Mouse (Mus musculus): ENCODE data around the gene Fam135a. TPM values are rescaled to one million over a fixed set of nuclear protein-coding genes. Genes with fewer than 3 reads are reported as not detected.

Fam135a gene
- polyA plus RNA-seq, 1 experiment from 2014 or later: 31.4 TPM

GRCm38 (mm10) chr1:24010821-24011220 is 89.3 kb downstream of the Fam135a start:
- DNase-seq (no peak), ATAC-seq (ENCODE audit: insufficient read depth) (no peak)
- peaks cover 19% of the 10 kb centered on the region for H3K36me3 ChIP-seq (ENCODE audit: insufficient read depth)
- no peak overlapping the region for H3K4me3 ChIP-seq (ENCODE audit: low read depth, low read length)
- H3K27me3 ChIP-seq (ENCODE audit: insufficient read depth, low read length): no peaks in the 10 kb centered on the region
- no peaks in the 10 kb centered on the region for H3K9me3 ChIP-seq (ENCODE audit: low read depth, low read length)
- 84% methylated on average over 6 of the region's 6 CpGs for WGBS
- no peak overlapping the region for H3K4me2 ChIP-seq
- no peaks in the 10 kb centered on the region for H3K4me1 ChIP-seq (ENCODE audit: insufficient read depth)
- TF ChIP-seq CTCF (IDR thresholded peaks at IDR 0.05; ENCODE audit: low read depth): no peak
- H3K9ac ChIP-seq: no peak overlapping the region
- H3K27ac ChIP-seq (ENCODE audit: low read depth): no peak overlapping the region

GRCm38 (mm10) chr1:24010016-24010415 is 90.1 kb downstream of the Fam135a start:
- ATAC-seq (ENCODE audit: insufficient read depth): no peak
- no peak for DNase-seq
- Histone ChIP-seq H3K4me2 (no peak overlapping the region), H3K27ac (ENCODE audit: low read depth) (no peak overlapping the region), H3K4me3 (ENCODE audit: low read depth, low read length) (no peak overlapping the region), H3K9ac (no peak overlapping the region), H3K36me3 (ENCODE audit: insufficient read depth) (peaks cover 19% of the 10 kb centered on the region), H3K27me3 (ENCODE audit: insufficient read depth, low read length) (no peaks in the 10 kb centered on the region), H3K4me1 (ENCODE audit: insufficient read depth) (no peaks in the 10 kb centered on the region), H3K9me3 (ENCODE audit: low read depth, low read length) (no peaks in the 10 kb centered on the region)
- 91% methylated on average over 6 of the region's 6 CpGs for WGBS
- no peak for TF ChIP-seq CTCF (IDR thresholded peaks at IDR 0.05; ENCODE audit: low read depth)

GRCm38 (mm10) chr1:24007621-24008020 is 92.5 kb downstream of the Fam135a start:
- ATAC-seq (ENCODE audit: insufficient read depth): no peak
- no peak for DNase-seq
- Histone ChIP-seq H3K9ac (no peak overlapping the region), H3K4me2 (no peak overlapping the region), H3K9me3 (ENCODE audit: low read depth, low read length) (no peaks in the 10 kb centered on the region), H3K36me3 (ENCODE audit: insufficient read depth) (peaks cover 11% of the 10 kb centered on the region), H3K27me3 (ENCODE audit: insufficient read depth, low read length) (no peaks in the 10 kb centered on the region), H3K4me1 (ENCODE audit: insufficient read depth) (no peaks in the 10 kb centered on the region), H3K4me3 (ENCODE audit: low read depth, low read length) (no peak overlapping the region), H3K27ac (ENCODE audit: low read depth) (no peak overlapping the region)
- no peak for TF ChIP-seq CTCF (IDR thresholded peaks at IDR 0.05; ENCODE audit: low read depth)
- 80% methylated on average over 8 of the region's 8 CpGs for WGBS

- no peaks in the 10 kb centered on the region for H3K9me3 ChIP-seq (ENCODE audit: low read depth, low read length)
- whole genome bisulfite sequencing: 1% methylated on average over 47 of the region's 47 CpGs
- H3K4me1 ChIP-seq (ENCODE audit: insufficient read depth): no peaks in the 10 kb centered on the region
- H3K36me3 ChIP-seq (ENCODE audit: insufficient read depth): peaks cover 8% of the 10 kb centered on the region
- TF ChIP-seq CTCF (IDR thresholded peaks at IDR 0.05; ENCODE audit: low read depth): no peak
- H3K4me3 ChIP-seq (ENCODE audit: low read depth, low read length): peak within 1 kb of the TSS; percentile 70
- ATAC-seq (ENCODE audit: insufficient read depth): peak; percentile 97
- peak; percentile 97 for DNase-seq
- H3K9ac ChIP-seq: peak within 1 kb of the TSS; percentile 80
- H3K4me2 ChIP-seq: peak within 1 kb of the TSS; percentile 69
- no peaks in the 10 kb centered on the region for H3K27me3 ChIP-seq (ENCODE audit: insufficient read depth, low read length)
- peak within 1 kb of the TSS; percentile 88 for H3K27ac ChIP-seq (ENCODE audit: low read depth)
These were observed 94.9 kb downstream of the Fam135a start, which contains the start of gene Sdhaf4 for GRCm38 (mm10) chr1:24005070-24005804. Sdhaf4 (minus strand) TSS chr1:24005656.

- DNase-seq (no peak), ATAC-seq (ENCODE audit: insufficient read depth) (no peak)
- no peaks in the 10 kb centered on the region for H3K9me3 ChIP-seq (ENCODE audit: low read depth, low read length)
- no peak for TF ChIP-seq CTCF (IDR thresholded peaks at IDR 0.05; ENCODE audit: low read depth)
- no peaks in the 10 kb centered on the region for H3K27me3 ChIP-seq (ENCODE audit: insufficient read depth, low read length)
- no peaks in the 10 kb centered on the region for H3K4me1 ChIP-seq (ENCODE audit: insufficient read depth)
- WGBS: 92% methylated on average over 5 of the region's 5 CpGs
- peaks cover 15% of the 10 kb centered on the region; the same call in 1 of the 2 replicates for H3K36me3 ChIP-seq (ENCODE audit: insufficient read depth)
- H3K27ac ChIP-seq (ENCODE audit: low read depth): no peak overlapping the region
- no peak overlapping the region for H3K9ac ChIP-seq
- H3K4me3 ChIP-seq (ENCODE audit: low read depth, low read length): no peak overlapping the region
- no peak overlapping the region for H3K4me2 ChIP-seq
These were observed 100.8 kb downstream of the Fam135a start for GRCm38 (mm10) chr1:23999318-23999717.

GRCm38 (mm10) chr1:23998866-23999265 is 101.3 kb downstream of the Fam135a start:
- Histone ChIP-seq H3K4me2 (no peak overlapping the region), H3K4me1 (ENCODE audit: insufficient read depth) (no peaks in the 10 kb centered on the region), H3K4me3 (ENCODE audit: low read depth, low read length) (no peak overlapping the region), H3K27me3 (ENCODE audit: insufficient read depth, low read length) (no peaks in the 10 kb centered on the region), H3K9ac (no peak overlapping the region), H3K36me3 (ENCODE audit: insufficient read depth) (peaks cover 15% of the 10 kb centered on the region; the same call in 1 of the 2 replicates), H3K27ac (ENCODE audit: low read depth) (no peak overlapping the region), H3K9me3 (ENCODE audit: low read depth, low read length) (no peaks in the 10 kb centered on the region)
- DNase-seq (no peak), ATAC-seq (ENCODE audit: insufficient read depth) (no peak)
- WGBS: 91% methylated on average over 7 of the region's 7 CpGs
- no peak for TF ChIP-seq CTCF (IDR thresholded peaks at IDR 0.05; ENCODE audit: low read depth)

- Histone ChIP-seq H3K4me2 (no peak overlapping the region), H3K4me3 (ENCODE audit: low read depth, low read length) (no peak overlapping the region), H3K9ac (no peak overlapping the region), H3K4me1 (ENCODE audit: insufficient read depth) (no peaks in the 10 kb centered on the region), H3K27me3 (ENCODE audit: insufficient read depth, low read length) (no peaks in the 10 kb centered on the region), H3K36me3 (ENCODE audit: insufficient read depth) (peaks cover 15% of the 10 kb centered on the region; the same call in 1 of the 2 replicates), H3K9me3 (ENCODE audit: low read depth, low read length) (no peaks in the 10 kb centered on the region), H3K27ac (ENCODE audit: low read depth) (no peak overlapping the region)
- WGBS: 91% methylated on average over 7 of the region's 7 CpGs
- TF ChIP-seq CTCF (IDR thresholded peaks at IDR 0.05; ENCODE audit: low read depth): no peak
- no peak for DNase-seq
- no peak for ATAC-seq (ENCODE audit: insufficient read depth)
These were observed 101.9 kb downstream of the Fam135a start for GRCm38 (mm10) chr1:23998120-23998810.

Data from lung, embryonic 14.5 days (tissue).